In genomic region chr17:31789068-31789583, GRCm38 (mm10) we compare ENCODE assay signal across 8 mouse cellular contexts.
A peak's percentile ranks its signal among the peaks of the same experiment; 100 is the strongest.
DNase-seq lines count a peak whose midpoint lies in the region; ATAC-seq and TF ChIP-seq lines count a peak whose summit lies in the region.

No protein-coding gene starts in this region.

- TF ChIP-seq EP300 in heart, adult 2 months (IDR thresholded peaks at IDR 0.05; ENCODE audit: insufficient read depth, low read depth, low read length) = no peak

- WGBS in heart, adult 2 months = 70% methylated on average over 9 of the region's 9 CpGs
- WGBS in limb, embryonic 10.5 days = 76% methylated on average over 9 of the region's 9 CpGs

- intact Hi-C loops in heart, adult 2 months (cut with DNase I) = loop anchor here (2.0 to 5.0 kb wide), 2 partner anchors 22 to 42 kb away; no protein-coding TSS in a partner anchor
- intact Hi-C loops in heart, postnatal 10 days (cut with DNase I) = no loop called here
- intact Hi-C loops in heart, postnatal 25 days (cut with DNase I) = no loop called here

- no peaks in the 10 kb centered on the region for H3K36me3 ChIP-seq in heart, adult 2 months (ENCODE audit: control insufficient read depth, insufficient read depth, low read length)
- H3K36me3 ChIP-seq in limb, embryonic 10.5 days = no peaks in the 10 kb centered on the region

- peaks cover 15% of the 10 kb centered on the region for H3K4me1 ChIP-seq in heart, adult 2 months (ENCODE audit: control insufficient read depth, insufficient read depth, low read length)
- H3K4me1 ChIP-seq in limb, embryonic 10.5 days = peaks cover 26% of the 10 kb centered on the region

- H3K27ac ChIP-seq in heart, adult 2 months = peak overlapping the region; percentile 73
- peak overlapping the region; percentile 70 for H3K27ac ChIP-seq in limb, embryonic 10.5 days

- no peak for DNase-seq in heart, adult 2 months
- no peak for DNase-seq in heart, postnatal 10 days
- DNase-seq in 3134 (ENCODE audit: extremely low read depth, insufficient read length, low spot score) = peak; percentile 66
- no peak for DNase-seq in limb, embryonic 10.5 days (ENCODE audit: low spot score)
- DNase-seq in right cerebral cortex, postnatal 25 days = no peak
- no peak for DNase-seq in heart, postnatal 25 days (ENCODE audit: low spot score)
- no peak for DNase-seq in frontal cortex, postnatal 25 days (ENCODE audit: low spot score in 2 of 2)

- H3K9ac ChIP-seq in heart, adult 2 months (ENCODE audit: low read depth, low read length) = no peak overlapping the region

- H3K27me3 ChIP-seq in heart, adult 2 months (ENCODE audit: control insufficient read depth, insufficient read depth, low read length) = no peaks in the 10 kb centered on the region
- no peaks in the 10 kb centered on the region for H3K27me3 ChIP-seq in limb, embryonic 10.5 days (ENCODE audit: low read depth, poor library complexity, severe bottlenecking)

- H3K79me2 ChIP-seq in heart, adult 2 months (replicated peaks; ENCODE audit: control insufficient read depth, insufficient read depth, low read length) = no peaks in the 10 kb centered on the region

- ATAC-seq in common myeloid progenitor, adult 5-6 weeks (replicated peaks; ENCODE audit: low read depth, poor library complexity, severe bottlenecking) = peak; percentile 61

- H3K4me3 ChIP-seq in heart, adult 2 months = no peak overlapping the region
- H3K4me3 ChIP-seq in limb, embryonic 10.5 days = no peak overlapping the region

- H3K9me3 ChIP-seq in limb, embryonic 10.5 days (replicated peaks) = no peaks in the 10 kb centered on the region

- TF ChIP-seq POLR2A in heart, adult 2 months (IDR thresholded peaks at IDR 0.05; ENCODE audit: insufficient read depth, low read depth, low read length) = no peak

- TF ChIP-seq CTCF in heart, adult 2 months (IDR thresholded peaks at IDR 0.05) = no peak
